Mouse (Mus musculus): ENCODE measurements around the gene Fkrp. TPM values are rescaled to one million over a fixed set of nuclear protein-coding genes. Genes with fewer than 3 reads are reported as not detected.

Gene Fkrp
- polyA plus RNA-seq, 1 experiment: 25.6 TPM

GRCm38 (mm10) chr7:16830449-16830848, 13.9 kb upstream of the Fkrp start:
- no peak for DNase-seq (ENCODE audit: low read depth)

- DNase-seq (ENCODE audit: low read depth): no peak
Observed at GRCm38 (mm10) chr7:16827274-16827673, 10.7 kb upstream of the Fkrp start.

GRCm38 (mm10) chr7:16826571-16826970, 10.0 kb upstream of the Fkrp start:
- no peak for DNase-seq (ENCODE audit: low read depth)

GRCm38 (mm10) chr7:16825785-16826184, 9.3 kb upstream of the Fkrp start:
- DNase-seq (ENCODE audit: low read depth): no peak

- no peak for DNase-seq (ENCODE audit: low read depth)
Observed at GRCm38 (mm10) chr7:16823734-16824133, 7.2 kb upstream of the Fkrp start.

GRCm38 (mm10) chr7:16821669-16822101, 5.2 kb upstream of the Fkrp start:
- DNase-seq (ENCODE audit: low read depth): peak; percentile 77

GRCm38 (mm10) chr7:16821091-16821490, 4.6 kb upstream of the Fkrp start:
- no peak for DNase-seq (ENCODE audit: low read depth)

- no peak for DNase-seq (ENCODE audit: low read depth)
Observed at GRCm38 (mm10) chr7:16820271-16820763, 3.8 kb upstream of the Fkrp start.

GRCm38 (mm10) chr7:16819794-16820193, 3.3 kb upstream of the Fkrp start:
- DNase-seq (ENCODE audit: low read depth): no peak

GRCm38 (mm10) chr7:16817693-16818092, 1.2 kb upstream of the Fkrp start:
- DNase-seq (ENCODE audit: low read depth): no peak

GRCm38 (mm10) chr7:16816078-16816474, 456 bp downstream of the Fkrp start:
- DNase-seq (ENCODE audit: low read depth): no peak

GRCm38 (mm10) chr7:16815351-16815941, 1.1 kb downstream of the Fkrp start, which contains the start of gene Strn4:
Gene Strn4 (plus strand): TSS chr7:16815889.
- DNase-seq (ENCODE audit: low read depth): no peak

- DNase-seq (ENCODE audit: low read depth): no peak
Observed at GRCm38 (mm10) chr7:16812505-16812904, 4.0 kb downstream of the Fkrp start.

GRCm38 (mm10) chr7:16811649-16812070, 4.9 kb downstream of the Fkrp start:
- no peak for DNase-seq (ENCODE audit: low read depth)

- DNase-seq (ENCODE audit: low read depth): no peak
Observed at GRCm38 (mm10) chr7:16810920-16811648, 5.4 kb downstream of the Fkrp start.

- DNase-seq (ENCODE audit: low read depth): no peak
Observed at GRCm38 (mm10) chr7:16810399-16810919, 6.1 kb downstream of the Fkrp start.

- DNase-seq (ENCODE audit: low read depth): no peak
Observed at GRCm38 (mm10) chr7:16809739-16810138, 6.8 kb downstream of the Fkrp start.

- no peak for DNase-seq (ENCODE audit: low read depth)
Observed at GRCm38 (mm10) chr7:16808647-16809046, 7.9 kb downstream of the Fkrp start.

GRCm38 (mm10) chr7:16807936-16808335, 8.6 kb downstream of the Fkrp start:
- no peak for DNase-seq (ENCODE audit: low read depth)

GRCm38 (mm10) chr7:16804409-16805028, 12.0 kb downstream of the Fkrp start:
- DNase-seq (ENCODE audit: low read depth): no peak

- DNase-seq (ENCODE audit: low read depth): no peak
Observed at GRCm38 (mm10) chr7:16794886-16795285, 21.6 kb downstream of the Fkrp start.

- no peak for DNase-seq (ENCODE audit: low read depth)
Observed at GRCm38 (mm10) chr7:16793010-16793725, 23.4 kb downstream of the Fkrp start.
